Mouse (Mus musculus) G1E (cell line): ENCODE measurements around the gene Adpgk.
"Not testable (repeated sequence)": the region's sequence is repeated elsewhere in the genome, so short reads cannot be mapped to it uniquely, and the experiment has no call there.

Source experiments
- CTCF ChIP-seq: IDR thresholded peaks from 2 replicates; pipeline ENCODE4 v1.5.1; 2012; ENCODE audit warnings: low read depth, low read length, inconsistent platforms, mixed read lengths
- GATA1 ChIP-seq: IDR thresholded peaks from 2 replicates; pipeline ENCODE4 v1.6.1; 2012; ENCODE audit warnings: borderline replicate concordance, low read length, inconsistent platforms, mixed read lengths
- GATA2 ChIP-seq: IDR thresholded peaks from 2 replicates; pipeline ENCODE4 v1.6.1; 2012; ENCODE audit warnings: low read depth, low read length, inconsistent platforms, borderline replicate concordance
- TAL1 ChIP-seq: conservative IDR thresholded peaks from 2 replicates; pipeline ENCODE4 v1.6.1; 2012; ENCODE audit warnings: low read depth, low read length, inconsistent platforms, mixed read lengths

DNA sequence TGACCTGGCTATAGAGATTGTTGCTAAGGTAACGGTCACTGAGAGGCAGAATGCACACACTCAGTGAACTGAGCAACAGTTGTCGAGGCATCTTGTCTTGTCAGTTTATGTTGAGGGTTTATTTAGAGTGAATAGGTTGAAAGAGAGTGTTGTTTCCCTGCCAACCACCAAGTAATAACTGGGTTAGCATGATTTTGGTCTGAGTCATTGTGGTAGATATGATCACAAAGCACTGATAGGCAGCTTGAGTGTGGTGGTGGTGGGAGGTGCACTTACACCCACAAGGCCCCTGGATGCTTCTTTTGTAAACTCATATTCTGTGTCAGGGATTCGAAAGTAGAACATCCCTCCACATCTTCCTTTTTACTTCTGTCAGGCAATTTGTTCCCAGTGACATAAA is 69.1 kb downstream of the Adpgk start:
- TF ChIP-seq CTCF, GATA1, TAL1, GATA2: not testable (repeated sequence)
